25 mouse cellular contexts compared by ENCODE assay signal in the genomic region with DNA sequence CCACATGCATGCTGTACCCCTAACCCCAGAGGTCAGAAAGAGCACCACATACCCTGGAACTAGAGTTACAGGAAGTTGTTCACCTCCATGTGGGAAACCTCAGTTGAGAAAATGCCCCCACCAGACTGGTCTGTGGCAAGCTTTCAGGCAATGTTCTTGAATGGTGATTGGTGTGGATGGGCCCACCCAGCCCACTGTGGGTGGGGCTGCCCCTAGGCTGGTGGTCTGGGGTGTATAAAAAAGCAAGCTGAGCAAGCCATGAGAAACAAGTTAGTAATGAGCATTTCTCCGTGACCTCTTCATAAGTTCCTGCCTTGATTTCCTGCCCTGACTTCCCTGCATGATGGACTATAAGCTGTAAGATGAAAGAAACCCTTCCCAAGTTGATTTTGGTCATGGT. TPM values are rescaled to one million over a fixed set of nuclear protein-coding genes. Genes with fewer than 3 reads are reported as not detected.
DNase-seq lines count a peak whose midpoint lies in the region; ATAC-seq and TF ChIP-seq lines count a peak whose summit lies in the region.
"Had no signal": no experiment of that assay in that cellular context is flagged by ENCODE, and none has a peak within 500 bp of the region (broad histone marks: within the 10 kb centered on the region; RNA-seq: fewer than 3 reads in every experiment).

No protein-coding gene starts in this region.

- 96% methylated on average over 1 of the region's 1 CpGs for WGBS in forebrain, embryonic 12.5 days
- WGBS in forebrain, postnatal 0 days = 100% methylated on average over 1 of the region's 1 CpGs
- 97% methylated on average over 1 of the region's 1 CpGs for WGBS in kidney, embryonic 15.5 days

- no peak for DNase-seq in forebrain, postnatal 0 days
- DNase-seq in kidney, postnatal 4 days = no peak
- peak; percentile 25 for DNase-seq in 416B (ENCODE audit: low read depth)
- DNase-seq in left cerebral cortex, adult 2 months (ENCODE audit: extremely low spot score in 1 of 2, low spot score in 2 of 2) = no peak
- DNase-seq: adrenal gland, postnatal 10 days; adrenal gland, postnatal 36 days; B cell, adult 2 months; cerebellum, adult 18-20 months; cerebellum, adult 9-10 months; cerebellum, postnatal 14 days; gastrocnemius, postnatal 14 days; heart, adult 2 months had no signal

- 0 out of 2 replicates have a peak, but pooled peaks have one; percentile 41 for ATAC-seq in forebrain, embryonic 12.5 days (ENCODE audit: low FRiP score)
- ATAC-seq in forebrain, postnatal 0 days = no peak
- 0 out of 2 replicates have a peak, but pooled peaks have one; percentile 43 for ATAC-seq in kidney, embryonic 15.5 days (replicated peaks; ENCODE audit: low FRiP score)
- ATAC-seq in megakaryocyte progenitor cell, adult 5-6 weeks (replicated peaks; ENCODE audit: poor library complexity) = 0 out of 2 replicates have a peak, but pooled peaks have one; percentile 44
- ATAC-seq: forebrain, embryonic 15.5 days; hindbrain, postnatal 0 days; inflammation-experienced regulatory T-cells, adult 6 months; Patski had no signal

- H3K9ac ChIP-seq in forebrain, embryonic 12.5 days = no peak overlapping the region
- no peak overlapping the region for H3K9ac ChIP-seq in forebrain, postnatal 0 days
- no peak overlapping the region for H3K9ac ChIP-seq in kidney, embryonic 15.5 days
- H3K9ac ChIP-seq: embryonic facial prominence, embryonic 12.5 days; embryonic facial prominence, embryonic 15.5 days; forebrain, embryonic 15.5 days; hindbrain, embryonic 13.5 days had no signal

- intact Hi-C loops in left cerebral cortex, adult 2 months (cut with DNase I) = no loop called here

- H3K4me3 ChIP-seq in forebrain, embryonic 12.5 days (replicated peaks) = no peak overlapping the region
- no peak overlapping the region for H3K4me3 ChIP-seq in forebrain, postnatal 0 days (ENCODE audit: low read depth, low read length)
- H3K4me3 ChIP-seq in kidney, embryonic 15.5 days (replicated peaks) = no peak overlapping the region
- no peak overlapping the region for H3K4me3 ChIP-seq in left cerebral cortex, adult 2 months
- H3K4me3 ChIP-seq: embryonic facial prominence, embryonic 12.5 days; embryonic facial prominence, embryonic 15.5 days; forebrain, embryonic 15.5 days; heart, adult 2 months; hindbrain, embryonic 13.5 days had no signal

- H3K27ac ChIP-seq in forebrain, embryonic 12.5 days = no peak overlapping the region
- H3K27ac ChIP-seq in forebrain, postnatal 0 days (ENCODE audit: low read depth, low read length) = no peak overlapping the region
- H3K27ac ChIP-seq in kidney, embryonic 15.5 days = no peak overlapping the region
- H3K27ac ChIP-seq in left cerebral cortex, adult 2 months = no peak overlapping the region
- H3K27ac ChIP-seq: embryonic facial prominence, embryonic 12.5 days; embryonic facial prominence, embryonic 15.5 days; forebrain, embryonic 15.5 days; heart, adult 2 months; hindbrain, embryonic 13.5 days; hindbrain, postnatal 0 days had no signal

- H3K27me3 ChIP-seq in forebrain, embryonic 12.5 days = no peaks in the 10 kb centered on the region
- H3K27me3 ChIP-seq in forebrain, postnatal 0 days (ENCODE audit: insufficient read depth, low read length) = no peaks in the 10 kb centered on the region
- H3K27me3 ChIP-seq in kidney, embryonic 15.5 days = no peaks in the 10 kb centered on the region
- H3K27me3 ChIP-seq: CH12.LX; embryonic facial prominence, embryonic 12.5 days; embryonic facial prominence, embryonic 15.5 days; forebrain, embryonic 15.5 days; hindbrain, embryonic 13.5 days; Patski had no signal

- no peaks in the 10 kb centered on the region for H3K9me3 ChIP-seq in forebrain, embryonic 12.5 days
- no peaks in the 10 kb centered on the region for H3K9me3 ChIP-seq in forebrain, postnatal 0 days (ENCODE audit: low read length)
- H3K9me3 ChIP-seq in kidney, embryonic 15.5 days (replicated peaks) = peaks cover 11% of the 10 kb centered on the region; the same call in 1 of the 2 replicates
- H3K9me3 ChIP-seq: embryonic facial prominence, embryonic 12.5 days; G1E had no signal

- H3K36me3 ChIP-seq in forebrain, embryonic 12.5 days (replicated peaks) = peaks cover 5% of the 10 kb centered on the region; the same call in 1 of the 2 replicates
- no peaks in the 10 kb centered on the region for H3K36me3 ChIP-seq in forebrain, postnatal 0 days (ENCODE audit: insufficient read depth)
- peaks cover 9% of the 10 kb centered on the region for H3K36me3 ChIP-seq in kidney, embryonic 15.5 days

- TF ChIP-seq CTCF in forebrain, postnatal 0 days (IDR thresholded peaks at IDR 0.05; ENCODE audit: low read depth) = no peak
- TF ChIP-seq CTCF in left cerebral cortex, adult 2 months (IDR thresholded peaks at IDR 0.05) = no peak

- H3K4me2 ChIP-seq in forebrain, embryonic 12.5 days = no peak overlapping the region
- no peak overlapping the region for H3K4me2 ChIP-seq in forebrain, postnatal 0 days (ENCODE audit: low read depth)
- no peak overlapping the region for H3K4me2 ChIP-seq in kidney, embryonic 15.5 days
- H3K4me2 ChIP-seq: embryonic facial prominence, embryonic 12.5 days; embryonic facial prominence, embryonic 15.5 days; forebrain, embryonic 15.5 days; heart, embryonic 11.5 days; hindbrain, embryonic 13.5 days had no signal

- H3K4me1 ChIP-seq in forebrain, embryonic 12.5 days = no peaks in the 10 kb centered on the region
- no peaks in the 10 kb centered on the region for H3K4me1 ChIP-seq in forebrain, postnatal 0 days (ENCODE audit: insufficient read depth)
- H3K4me1 ChIP-seq in kidney, embryonic 15.5 days = no peaks in the 10 kb centered on the region
- H3K4me1 ChIP-seq: embryonic facial prominence, embryonic 15.5 days; forebrain, embryonic 15.5 days; hindbrain, embryonic 13.5 days had no signal

RNA-seq across cellular contexts. Expression of a gene that starts 9.7 kb away (rescaled TPM):
- polyA plus RNA-seq in forebrain, embryonic 12.5 days (2016; fragmentation: Nextera tagmentation; extraction: Ambion mirVana) = 4.2 and 5.4 TPM in 2 replicates
- 14.5 and 17.5 TPM in 2 replicates for total RNA-seq in forebrain, postnatal 0 days (2014; rRNA removed)
- polyA plus RNA-seq in forebrain, postnatal 0 days (2015; fragmentation: Nextera tagmentation; extraction: Ambion mirVana) = 4.8 and 6.4 TPM in 2 replicates
- 3.0 and 3.8 TPM in 2 replicates for polyA plus RNA-seq in kidney, embryonic 15.5 days (2015; fragmentation: Nextera tagmentation; extraction: Ambion mirVana)
- 4.0 and 7.0 TPM in 2 replicates for total RNA-seq in megakaryocyte progenitor cell, adult 5-6 weeks (2015)
- total RNA-seq in megakaryocyte progenitor cell, adult 5-6 weeks (2017) = 10.3 and 11.2 TPM in 2 replicates
- 10 to 100 TPM; 70.0 to 75.6 TPM for total RNA-seq in left cerebral cortex, adult 2 months (2021)

RNA-seq across cellular contexts. Expression of a gene that starts 19.8 kb away (rescaled TPM):
- 4.7 and 5.1 TPM in 2 replicates for polyA plus RNA-seq in forebrain, embryonic 12.5 days (2016; fragmentation: Nextera tagmentation; extraction: Ambion mirVana)
- total RNA-seq in forebrain, postnatal 0 days (2014; rRNA removed) = 0.81 and 2.8 TPM in 2 replicates
- 1.3 and 4.2 TPM in 2 replicates for polyA plus RNA-seq in forebrain, postnatal 0 days (2015; fragmentation: Nextera tagmentation; extraction: Ambion mirVana)
- 19.3 and 21.6 TPM in 2 replicates for polyA plus RNA-seq in kidney, embryonic 15.5 days (2015; fragmentation: Nextera tagmentation; extraction: Ambion mirVana)
- 77.6 and 83.1 TPM in 2 replicates for total RNA-seq in megakaryocyte progenitor cell, adult 5-6 weeks (2015)
- total RNA-seq in megakaryocyte progenitor cell, adult 5-6 weeks (2017) = 52.7 and 59.5 TPM in 2 replicates
- total RNA-seq in left cerebral cortex, adult 2 months (2021) = 10 to 100 TPM in 1 of 2 experiments, 1 to 10 TPM in 1; 9.5 to 14.7 TPM
- total RNA-seq: hindbrain, postnatal 0 days had no signal
- polyA plus RNA-seq: G1E had no signal

RNA-seq across cellular contexts. Expression of a gene that starts 20.1 kb away (rescaled TPM):
- polyA plus RNA-seq in forebrain, embryonic 12.5 days (2016; fragmentation: Nextera tagmentation; extraction: Ambion mirVana) = 313 and 317 TPM in 2 replicates
- total RNA-seq in forebrain, postnatal 0 days (2014; rRNA removed) = 44.0 and 64.3 TPM in 2 replicates
- 207 and 250 TPM in 2 replicates for polyA plus RNA-seq in forebrain, postnatal 0 days (2015; fragmentation: Nextera tagmentation; extraction: Ambion mirVana)
- polyA plus RNA-seq in kidney, embryonic 15.5 days (2015; fragmentation: Nextera tagmentation; extraction: Ambion mirVana) = 382 and 415 TPM in 2 replicates
- 141 and 159 TPM in 2 replicates for total RNA-seq in megakaryocyte progenitor cell, adult 5-6 weeks (2015)
- 89.6 and 105 TPM in 2 replicates for total RNA-seq in megakaryocyte progenitor cell, adult 5-6 weeks (2017)
- total RNA-seq in left cerebral cortex, adult 2 months (2021) = 10 to 100 TPM; 36.7 to 47.7 TPM

RNA-seq across cellular contexts. Expression of a gene that starts 28.2 kb away (rescaled TPM):
- polyA plus RNA-seq in forebrain, embryonic 12.5 days (2016; fragmentation: Nextera tagmentation; extraction: Ambion mirVana) = 352 and 361 TPM in 2 replicates
- 236 and 265 TPM in 2 replicates for total RNA-seq in forebrain, postnatal 0 days (2014; rRNA removed)
- polyA plus RNA-seq in forebrain, postnatal 0 days (2015; fragmentation: Nextera tagmentation; extraction: Ambion mirVana) = 269 and 271 TPM in 2 replicates
- 295 and 296 TPM in 2 replicates for polyA plus RNA-seq in kidney, embryonic 15.5 days (2015; fragmentation: Nextera tagmentation; extraction: Ambion mirVana)
- 346 and 370 TPM in 2 replicates for total RNA-seq in megakaryocyte progenitor cell, adult 5-6 weeks (2015)
- total RNA-seq in megakaryocyte progenitor cell, adult 5-6 weeks (2017) = 218 and 319 TPM in 2 replicates
- 100 to 1,000 TPM in 1 of 2 experiments, 10 to 100 TPM in 1; 97.1 to 104 TPM for total RNA-seq in left cerebral cortex, adult 2 months (2021)

RNA-seq across cellular contexts. Expression of a gene that starts 45.2 kb away (rescaled TPM):
- 2.8 and 3.2 TPM in 2 replicates for polyA plus RNA-seq in forebrain, embryonic 12.5 days (2016; fragmentation: Nextera tagmentation; extraction: Ambion mirVana)
- 7.8 and 9.5 TPM in 2 replicates for total RNA-seq in forebrain, postnatal 0 days (2014; rRNA removed)
- 3.4 and 6.9 TPM in 2 replicates for polyA plus RNA-seq in forebrain, postnatal 0 days (2015; fragmentation: Nextera tagmentation; extraction: Ambion mirVana)
- 2.4 and 2.8 TPM in 2 replicates for polyA plus RNA-seq in kidney, embryonic 15.5 days (2015; fragmentation: Nextera tagmentation; extraction: Ambion mirVana)
- 0.62 and 1.1 TPM in 2 replicates for total RNA-seq in megakaryocyte progenitor cell, adult 5-6 weeks (2015)
- total RNA-seq in megakaryocyte progenitor cell, adult 5-6 weeks (2017) = 0.71 and 0.81 TPM in 2 replicates
- total RNA-seq in left cerebral cortex, adult 2 months (2021) = 1 to 10 TPM; 4.9 to 5.0 TPM
